In genomic region chr11:5742106-5742505, GRCm38 (mm10) we compare ENCODE assay signal across 11 mouse cellular contexts. TPM values are rescaled to one million over a fixed set of nuclear protein-coding genes. Genes with fewer than 3 reads are reported as not detected.
DNase-seq lines count a peak whose midpoint lies in the region; ATAC-seq and TF ChIP-seq lines count a peak whose summit lies in the region.
"Had no signal": no experiment of that assay in that cellular context is flagged by ENCODE, and none has a peak within 500 bp of the region (broad histone marks: within the 10 kb centered on the region; RNA-seq: fewer than 3 reads in every experiment).

No protein-coding gene starts in this region.

- WGBS in spleen, adult 2 months: 81% methylated on average over 7 of the region's 7 CpGs
- 80% methylated on average over 7 of the region's 7 CpGs for WGBS in hindbrain, embryonic 13.5 days

- H3K4me1 ChIP-seq in E14TG2a.4 (replicated peaks; ENCODE audit: low read depth, low read length): peaks cover 34% of the 10 kb centered on the region
- peaks cover 8% of the 10 kb centered on the region for H3K4me1 ChIP-seq in cortical plate, adult 2 months (ENCODE audit: control insufficient read depth, insufficient read depth, low read length)
- no peaks in the 10 kb centered on the region for H3K4me1 ChIP-seq in spleen, adult 2 months (ENCODE audit: control insufficient read depth, insufficient read depth, insufficient read length)
- peaks cover 12% of the 10 kb centered on the region for H3K4me1 ChIP-seq in hindbrain, embryonic 13.5 days (replicated peaks)

- H3K9ac ChIP-seq in hindbrain, embryonic 13.5 days: no peak overlapping the region

- DNase-seq in kidney, adult 9 months: peak; percentile 32
- DNase-seq in kidney, adult 8-10 months: no peak
- DNase-seq in spleen, adult 2 months (ENCODE audit: low read depth in 1 of 2, low spot score in 2 of 2): peak in 1 of 2 experiments; percentile 48
- no peak for DNase-seq in right cerebral cortex, postnatal 4 days
- no peak for DNase-seq in retina, embryonic 14.5 days (ENCODE audit: low spot score)
- DNase-seq: adrenal gland, adult 8-10 months; gastrocnemius, postnatal 25 days had no signal

- no peaks in the 10 kb centered on the region for H3K36me3 ChIP-seq in E14TG2a.4 (ENCODE audit: insufficient read depth, low read length)
- no peaks in the 10 kb centered on the region for H3K36me3 ChIP-seq in spleen, adult 2 months (ENCODE audit: control insufficient read depth, insufficient read depth, low read length)
- H3K36me3 ChIP-seq in hindbrain, embryonic 13.5 days: no peaks in the 10 kb centered on the region
- H3K36me3 ChIP-seq: limb, embryonic 13.5 days had no signal

- H3K27me3 ChIP-seq in E14TG2a.4 (ENCODE audit: insufficient read depth, low read length): peaks cover 3% of the 10 kb centered on the region; the same call in 1 of the 2 replicates
- H3K27me3 ChIP-seq in spleen, adult 2 months (ENCODE audit: control insufficient read depth, insufficient read depth, low read length): no peaks in the 10 kb centered on the region
- H3K27me3 ChIP-seq in hindbrain, embryonic 13.5 days: no peaks in the 10 kb centered on the region
- H3K27me3 ChIP-seq: limb, embryonic 13.5 days had no signal

- TF ChIP-seq CTCF in E14TG2a.4 (conservative IDR thresholded peaks at IDR 0.05; ENCODE audit: low read length): 0 out of 2 replicates have a peak, but pooled peaks have one; percentile 9
- 0 out of 2 replicates have a peak, but pooled peaks have one; percentile 6 for TF ChIP-seq CTCF in cortical plate, adult 2 months (IDR thresholded peaks at IDR 0.05; ENCODE audit: extremely low read depth, insufficient read depth, low read length)
- TF ChIP-seq CTCF in spleen, adult 2 months (IDR thresholded peaks at IDR 0.05; ENCODE audit: extremely low read depth, insufficient read depth, insufficient read length, insufficient replicate concordance): peak; percentile 13; the same call in 1 of the 2 replicates

- no peak overlapping the region for H3K27ac ChIP-seq in cortical plate, adult 2 months (ENCODE audit: insufficient read depth, low read length)
- H3K27ac ChIP-seq in spleen, adult 2 months (ENCODE audit: insufficient read depth, low read length): no peak overlapping the region
- no peak overlapping the region for H3K27ac ChIP-seq in hindbrain, embryonic 13.5 days

- peaks cover 4% of the 10 kb centered on the region for H3K9me3 ChIP-seq in E14TG2a.4 (ENCODE audit: low read length)
- H3K9me3 ChIP-seq in hindbrain, embryonic 13.5 days: no peaks in the 10 kb centered on the region

- no peak overlapping the region for H3K4me3 ChIP-seq in E14TG2a.4 (replicated peaks; ENCODE audit: low read length)
- H3K4me3 ChIP-seq in cortical plate, adult 2 months (ENCODE audit: insufficient read depth, low read length): no peak overlapping the region; the same call in 1 of the 2 replicates
- H3K4me3 ChIP-seq in spleen, adult 2 months (ENCODE audit: extremely low read depth, insufficient read depth, insufficient read length): no peak overlapping the region
- H3K4me3 ChIP-seq in hindbrain, embryonic 13.5 days: no peak overlapping the region

- TF ChIP-seq POLR2A in cortical plate, adult 2 months (IDR thresholded peaks at IDR 0.05; ENCODE audit: extremely low read depth, insufficient read depth, low read length): no peak
- TF ChIP-seq POLR2A in spleen, adult 2 months (IDR thresholded peaks at IDR 0.05; ENCODE audit: low read depth, low read length): no peak

- ATAC-seq in hindbrain, embryonic 13.5 days (ENCODE audit: low FRiP score): no peak

- H3K4me2 ChIP-seq in hindbrain, embryonic 13.5 days: no peak overlapping the region

RNA-seq across cellular contexts. Expression of gene Urgcp, which starts 20.1 kb away (rescaled TPM):
- polyA plus RNA-seq in cortical plate, adult 2 months (2012; rRNA removed): 33.0 and 35.1 TPM in 2 replicates
- polyA plus RNA-seq in spleen, adult 2 months (2012; rRNA removed): 11.8 and 12.0 TPM in 2 replicates
- polyA plus RNA-seq in hindbrain, embryonic 13.5 days (2015; fragmentation: Nextera tagmentation; extraction: Ambion mirVana): 29.0 and 30.1 TPM in 2 replicates

RNA-seq across cellular contexts. Expression of gene Mrps24, which starts 26.6 kb away (rescaled TPM):
- 96.6 and 109 TPM in 2 replicates for polyA plus RNA-seq in cortical plate, adult 2 months (2012; rRNA removed)
- polyA plus RNA-seq in spleen, adult 2 months (2012; rRNA removed): 176 and 211 TPM in 2 replicates
- polyA plus RNA-seq in hindbrain, embryonic 13.5 days (2015; fragmentation: Nextera tagmentation; extraction: Ambion mirVana): 171 and 172 TPM in 2 replicates

RNA-seq across cellular contexts. Expression of gene Dbnl, which starts 46.2 kb away (rescaled TPM):
- polyA plus RNA-seq in cortical plate, adult 2 months (2012; rRNA removed): 78.1 and 82.8 TPM in 2 replicates
- polyA plus RNA-seq in spleen, adult 2 months (2012; rRNA removed): 104 and 130 TPM in 2 replicates
- polyA plus RNA-seq in hindbrain, embryonic 13.5 days (2015; fragmentation: Nextera tagmentation; extraction: Ambion mirVana): 142 and 149 TPM in 2 replicates
